Mouse (Mus musculus): ENCODE results near the gene Fry.
A peak's percentile ranks its signal among the peaks of the same experiment; 100 is the strongest.

Gene Fry

DNA sequence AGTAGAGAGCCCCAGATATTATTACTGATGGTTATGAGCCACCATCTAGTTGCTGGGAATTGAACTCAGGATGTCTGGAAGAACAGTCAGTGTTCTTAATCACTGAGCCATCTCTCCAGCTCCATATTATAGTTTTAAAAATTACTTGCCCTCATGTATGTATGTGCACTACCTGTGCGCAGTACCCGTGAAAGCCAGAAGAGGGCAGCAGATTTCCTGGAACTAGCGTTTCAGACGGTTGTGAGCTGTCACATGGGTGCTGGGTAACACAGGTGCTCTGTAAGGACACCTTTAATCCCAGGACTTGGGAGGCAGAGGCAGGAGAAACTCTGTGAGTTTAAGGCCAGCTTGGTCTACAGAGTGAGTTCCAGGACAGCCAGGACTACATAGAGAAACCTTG lies 111.3 kb downstream of the Fry start:
- peak; percentile 21 for DNase-seq

DNA sequence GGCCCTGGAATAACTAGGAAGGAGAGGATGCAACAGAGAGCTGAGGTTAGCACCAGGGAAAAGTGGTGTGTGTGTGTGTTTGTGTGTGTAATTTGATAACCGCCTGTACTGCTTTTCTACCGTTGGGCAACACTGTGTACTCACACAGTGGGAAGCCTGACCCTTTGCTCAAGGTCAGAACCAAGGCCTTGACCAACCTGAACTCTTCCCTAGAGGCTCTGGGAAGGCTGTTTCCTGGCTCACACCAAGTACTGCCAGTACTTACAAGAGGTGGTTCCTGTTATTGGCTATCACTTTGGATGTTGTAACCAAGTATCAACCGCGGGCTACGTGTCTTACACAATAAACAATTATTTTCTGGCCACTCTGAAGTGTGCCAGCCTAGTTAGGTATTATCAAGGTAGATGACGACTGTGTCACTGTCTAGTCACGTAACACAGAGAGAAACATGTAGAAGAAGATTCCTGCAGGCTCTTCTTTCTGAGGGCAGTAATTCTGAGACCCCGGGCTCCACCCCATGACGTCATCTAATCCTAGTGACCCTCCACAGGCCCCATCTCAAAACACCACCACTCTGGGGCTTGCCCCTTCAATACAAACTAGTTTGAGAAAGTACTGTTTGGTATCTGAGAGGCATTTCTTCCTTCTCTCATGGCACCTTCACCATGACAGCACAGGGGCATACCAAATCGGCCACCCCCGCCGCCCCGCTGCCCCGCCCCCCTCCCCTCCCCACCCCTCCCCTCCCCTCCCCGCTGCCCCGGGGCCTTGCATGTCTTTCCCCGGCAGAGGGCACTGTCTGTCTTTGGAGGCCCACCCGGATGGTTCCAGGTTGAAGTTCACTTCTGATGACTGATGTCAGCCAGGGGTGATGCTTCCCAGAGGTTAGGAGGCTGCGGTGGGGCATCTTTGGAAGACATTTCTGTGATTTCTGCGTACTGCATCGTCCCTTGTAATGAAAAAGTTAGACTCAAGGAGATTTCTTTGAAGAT lies 114.0 kb downstream of the Fry start:
- peak; percentile 66 for DNase-seq

DNA sequence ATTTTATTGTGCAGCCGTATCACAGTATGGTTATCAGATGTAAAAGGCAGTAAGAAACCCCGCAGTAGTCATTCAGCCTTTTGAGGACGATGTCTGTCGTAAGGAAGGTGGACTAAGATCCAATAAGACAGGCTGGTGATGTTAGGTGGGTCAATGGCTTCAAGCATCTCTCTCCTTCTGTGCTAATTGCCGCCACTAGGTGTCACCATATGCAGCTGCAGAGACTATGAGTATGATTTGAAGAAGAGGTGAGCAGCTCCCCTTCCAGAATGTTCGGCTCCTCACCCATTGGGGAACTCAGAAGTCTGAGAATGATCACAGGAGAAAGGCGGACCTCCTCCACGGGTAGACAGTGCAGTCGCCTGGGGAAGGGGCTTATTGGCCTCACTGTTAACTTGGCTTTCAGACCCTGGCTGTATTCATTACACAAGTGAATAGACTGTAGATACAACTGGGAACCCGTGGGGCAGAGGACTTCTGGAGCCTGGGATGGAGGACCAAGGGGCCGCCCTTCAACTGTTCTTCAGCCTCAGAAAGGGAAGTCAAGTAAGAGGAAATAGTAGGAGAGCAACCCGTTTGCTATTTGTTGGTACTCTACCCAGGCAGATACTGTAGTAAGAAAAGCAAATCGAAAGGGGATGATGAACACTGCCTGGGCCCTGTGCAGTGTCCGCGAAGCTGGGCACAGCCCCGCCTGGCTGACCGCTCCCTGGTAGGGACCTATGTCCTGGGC lies 114.9 kb downstream of the Fry start:
- DNase-seq, result peak; percentile 70

DNA sequence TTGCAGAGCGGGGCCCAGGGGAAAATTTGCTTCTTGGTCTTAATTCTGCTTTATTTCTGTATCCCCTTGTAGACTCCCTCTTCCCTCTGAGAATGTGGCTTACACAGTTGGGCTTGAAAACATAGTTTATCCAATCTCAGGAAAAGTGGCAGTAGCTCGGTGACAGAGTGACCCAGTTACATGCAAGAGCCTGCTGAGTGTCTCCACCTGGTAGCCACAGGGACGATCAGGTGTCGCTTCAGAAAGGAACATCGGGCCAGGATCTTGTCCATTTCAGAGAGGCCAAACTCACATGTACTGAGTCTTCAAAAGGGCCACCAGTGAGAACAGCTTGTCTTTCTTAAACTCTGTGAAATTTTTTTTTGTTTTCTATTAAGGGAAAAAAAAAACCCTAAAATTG lies 117.5 kb downstream of the Fry start:
- no peak for DNase-seq

- DNase-seq, result no peak
Observed at GRCm38 (mm10) chr5:150236597-150236996, 118.2 kb downstream of the Fry start.

- no peak for DNase-seq
Observed at GRCm38 (mm10) chr5:150241638-150242037, 123.2 kb downstream of the Fry start.

DNA sequence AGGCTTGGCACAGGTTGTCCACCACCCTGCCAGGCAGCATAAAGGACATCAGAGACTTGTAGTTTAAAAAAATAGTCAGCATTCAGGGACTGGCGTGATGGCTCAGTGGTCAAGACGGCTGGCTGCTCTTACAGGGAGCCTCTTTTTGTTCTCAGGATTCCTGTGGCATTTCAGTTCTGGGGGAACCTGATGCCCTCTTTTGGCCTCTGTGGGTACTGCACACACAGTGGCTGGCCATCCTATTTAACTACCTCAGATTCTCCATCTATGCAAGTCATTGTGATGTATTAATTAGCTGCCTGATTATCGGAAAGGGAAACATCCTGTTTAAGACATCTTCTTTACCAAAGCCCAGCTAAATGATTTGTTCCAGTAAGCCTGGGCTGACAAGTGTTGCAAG lies 128.3 kb downstream of the Fry start:
- peak; percentile 53 for DNase-seq

DNA sequence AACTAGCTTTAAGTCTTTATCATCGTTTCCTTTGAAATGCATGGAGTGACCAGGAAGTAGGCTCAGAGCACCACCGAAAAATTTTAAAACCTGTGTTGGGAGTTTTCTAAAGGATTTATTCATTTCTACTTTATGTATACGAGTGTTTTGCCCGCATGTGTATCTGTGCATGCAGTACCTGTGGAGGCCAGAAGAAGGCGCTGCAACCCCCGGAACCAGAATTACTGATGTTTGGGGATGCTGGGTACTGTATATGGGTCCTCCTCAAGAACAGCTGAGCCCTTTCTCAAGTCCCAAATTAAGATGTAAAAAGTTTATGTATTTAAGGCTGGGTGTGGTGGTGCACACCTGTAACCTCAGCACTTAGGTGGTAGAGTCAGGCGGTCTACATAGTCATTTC lies 139.3 kb downstream of the Fry start:
- DNase-seq, result no peak

GRCm38 (mm10) chr5:150259191-150260053 lies 141.0 kb downstream of the Fry start:
- DNase-seq, result peak; percentile 59

GRCm38 (mm10) chr5:150260054-150260386 lies 141.6 kb downstream of the Fry start:
- DNase-seq, result no peak

GRCm38 (mm10) chr5:150261361-150261760 lies 142.9 kb downstream of the Fry start:
- DNase-seq, result no peak

- DNase-seq, result no peak
Observed at GRCm38 (mm10) chr5:150262046-150262716, 143.7 kb downstream of the Fry start.

GRCm38 (mm10) chr5:150262717-150263103 lies 144.3 kb downstream of the Fry start:
- no peak for DNase-seq

- DNase-seq, result no peak
Observed at GRCm38 (mm10) chr5:150263162-150263561, 144.7 kb downstream of the Fry start.

GRCm38 (mm10) chr5:150263656-150264055 lies 145.2 kb downstream of the Fry start:
- no peak for DNase-seq

- DNase-seq, result no peak
Observed at GRCm38 (mm10) chr5:150265005-150265404, 146.6 kb downstream of the Fry start.

- no peak for DNase-seq
Observed at GRCm38 (mm10) chr5:150265953-150266352, 147.5 kb downstream of the Fry start.

DNA sequence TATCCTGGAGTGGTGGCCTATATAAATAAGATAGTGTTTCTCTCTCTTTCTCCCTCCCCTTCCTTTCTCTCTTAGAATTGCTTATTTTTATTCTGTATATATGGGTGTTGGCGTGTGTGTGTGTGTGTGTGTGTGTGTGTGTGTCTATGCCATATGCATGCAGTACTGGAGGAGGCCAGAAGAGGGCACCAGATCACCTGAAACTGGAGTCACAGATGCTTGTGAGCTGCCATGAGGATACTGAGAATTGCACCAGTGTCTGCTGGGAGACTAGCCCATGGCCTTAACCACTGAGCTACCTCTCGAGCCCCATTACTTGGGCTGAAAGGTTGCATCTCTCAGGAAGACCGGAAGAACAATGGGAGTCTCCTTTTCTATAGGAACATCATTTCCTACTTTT lies 149.8 kb downstream of the Fry start:
- DNase-seq, result peak; percentile 38

- no peak for DNase-seq
Observed at GRCm38 (mm10) chr5:150270468-150270867, 152.0 kb downstream of the Fry start.

DNA sequence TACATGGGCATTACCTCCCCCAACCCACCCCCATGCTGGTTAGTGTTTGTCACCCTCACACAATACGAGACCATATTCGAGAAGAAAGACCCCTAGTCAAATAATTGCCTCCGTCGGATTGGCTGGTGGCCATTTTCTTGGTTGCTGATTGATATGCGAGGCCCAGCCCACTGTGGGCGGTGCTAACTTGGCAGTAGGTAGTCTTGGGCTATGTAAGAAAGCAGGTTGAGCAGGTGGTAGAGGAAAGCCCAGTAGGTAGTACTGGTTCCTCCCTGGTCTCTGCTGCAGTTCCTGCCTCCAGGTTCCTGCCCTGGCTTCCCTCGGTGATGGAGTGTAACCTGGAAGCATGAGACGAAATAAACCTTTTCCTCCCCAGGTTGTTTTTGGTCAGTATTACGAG lies 153.7 kb downstream of the Fry start:
- no peak for DNase-seq

GRCm38 (mm10) chr5:150275314-150275713 lies 156.9 kb downstream of the Fry start:
- DNase-seq, result no peak

GRCm38 (mm10) chr5:150276611-150277010 lies 158.2 kb downstream of the Fry start:
- no peak for DNase-seq

- no peak for DNase-seq
Observed at GRCm38 (mm10) chr5:150279387-150279786, 160.9 kb downstream of the Fry start.

Measured in thymus, postnatal 4 days (tissue).